Mouse (Mus musculus) adrenal gland, adult 10 weeks (tissue): ENCODE data around the gene Ndufb6. TPM values are rescaled to one million over a fixed set of nuclear protein-coding genes. Genes with fewer than 3 reads are reported as not detected.

Experiments used
- polyA plus RNA-seq: library from polyadenylated mRNA; stranded (reverse); fragments of 350-450 nt; fragmentation: Illumina TruSeq; extraction: RNeasy Lipid Tissue Mini Kit (QIAGEN cat#74804); gene quantifications from one replicate; pipeline ENCODE4 v1.2.3, GENCODE M21; 2014; ENCODE audit warnings: low read depth, low replicate concordance

The Ndufb6 gene
- polyA plus RNA-seq, result 267 TPM

GRCm38 (mm10) chr4:40279276-40279900 is at the start of gene Ndufb6:
TSS of gene Ndufb6 (minus strand) at chr4:40279421.

GRCm38 (mm10) chr4:40269430-40270032 is 9.7 kb downstream of the Ndufb6 start, which contains the start of the genes Smim27 and Topors:
TSS of gene Smim27 (plus strand) at chr4:40269579.
TSS of gene Topors (minus strand) at chr4:40269850.

GRCm38 (mm10) chr4:40239409-40240271 is 39.6 kb downstream of the Ndufb6 start, which contains the start of gene Ddx58:
TSS of gene Ddx58 (minus strand) at chr4:40239828.

Other genes with a start within 250 kb of the Ndufb6 start
- gene Aco1, start 136.3 kb downstream of the Ndufb6 start, polyA plus RNA-seq, result 72.0 TPM
- 129 TPM for gene Ddx58, start 39.6 kb downstream of the Ndufb6 start, polyA plus RNA-seq
- gene Smim27, start 9.8 kb downstream of the Ndufb6 start, polyA plus RNA-seq, result 51.7 TPM
- 63.2 TPM for gene Topors, start 9.6 kb downstream of the Ndufb6 start, polyA plus RNA-seq
- 0.35 TPM for gene Tmem215, start 192.8 kb upstream of the Ndufb6 start, polyA plus RNA-seq